Mouse (Mus musculus) forebrain, postnatal 0 days (tissue): ENCODE measurements around the gene Iqcc. TPM values are rescaled to one million over a fixed set of nuclear protein-coding genes. Genes with fewer than 3 reads are reported as not detected.

Experiments
- ATAC-seq: fragments of 200-750 bp; cut with Nextera tagmentation; 2 replicates; pipeline ENCODE4 v1.8.0; 2017; ENCODE audit warnings: mild to moderate bottlenecking, moderate library complexity
- DNase-seq: peaks from one replicate; pipeline ENCODE4 v3.0.0-alpha.2; 2015
- H3K27ac ChIP-seq: fragments of 300-500 bp; sonication (generic); 2 replicates; pipeline ENCODE4 v1.5.1; 2014; ENCODE audit warnings: low read depth, mild to moderate bottlenecking, antibody characterized with exemption, low read length, moderate library complexity, mixed read lengths
- H3K27me3 ChIP-seq: fragments of 300-500 bp; sonication (generic); 2 replicates; pipeline ENCODE4 v1.6.1; 2014; ENCODE audit warnings: mild to moderate bottlenecking, low read length, mixed read lengths; ENCODE audit not compliant: insufficient read depth
- H3K36me3 ChIP-seq: fragments of 300-500 bp; sonication (generic); 2 replicates; pipeline ENCODE4 v1.6.1; 2014; ENCODE audit warnings: mild to moderate bottlenecking, moderate library complexity; ENCODE audit not compliant: insufficient read depth
- H3K4me1 ChIP-seq: fragments of 300-500 bp; sonication (generic); 2 replicates; pipeline ENCODE4 v1.6.1; 2014; ENCODE audit warnings: antibody characterized with exemption; ENCODE audit not compliant: insufficient read depth
- H3K4me2 ChIP-seq: fragments of 300-500 bp; sonication (generic); 2 replicates; pipeline ENCODE4 v1.6.1; 2014; ENCODE audit warnings: low read depth, mild to moderate bottlenecking, moderate library complexity
- H3K4me3 ChIP-seq: fragments of 300-500 bp; sonication (generic); 2 replicates; pipeline ENCODE4 v1.5.1; 2014; ENCODE audit warnings: low read depth, low read length, mixed read lengths
- H3K9ac ChIP-seq: fragments of 300-500 bp; sonication (generic); 2 replicates; pipeline ENCODE4 v1.6.1; 2014; ENCODE audit warnings: mild to moderate bottlenecking
- H3K9me3 ChIP-seq: fragments of 300-500 bp; sonication (generic); 2 replicates; pipeline ENCODE4 v1.6.1; 2016; ENCODE audit warnings: low read length
- CTCF ChIP-seq: sonication (generic); IDR thresholded peaks from 2 replicates; pipeline ENCODE4 v1.5.1; 2016; ENCODE audit warnings: antibody characterized with exemption, control low read depth, low read depth
- WGBS: fragments of 180-500 bp; shearing (Covaris S2); extraction: QIAGEN DNeasy Blood & Tissue Kit; methylation state at CpG from one replicate; pipeline ENCODE4 v1.1.7; 2014; 5-methylcytosine and 5-hydroxymethylcytosine counted together
- polyA plus RNA-seq: library from polyadenylated mRNA; unstranded; fragments of >200 nt; fragmentation: Nextera tagmentation; extraction: Ambion mirVana; gene quantifications from 2 replicates; pipeline ENCODE4 v1.2.1, GENCODE M21; 2015
- total RNA-seq: library from RNA; depleted of rRNA; stranded (reverse); fragments of >200 nt; gene quantifications from 2 replicates; pipeline ENCODE4 v1.2.3, GENCODE M21; 2014

Gene Iqcc
- total and polyA plus RNA-seq, 2 experiments from 2014 or later, result 21.4 to 25.9 TPM

DNA sequence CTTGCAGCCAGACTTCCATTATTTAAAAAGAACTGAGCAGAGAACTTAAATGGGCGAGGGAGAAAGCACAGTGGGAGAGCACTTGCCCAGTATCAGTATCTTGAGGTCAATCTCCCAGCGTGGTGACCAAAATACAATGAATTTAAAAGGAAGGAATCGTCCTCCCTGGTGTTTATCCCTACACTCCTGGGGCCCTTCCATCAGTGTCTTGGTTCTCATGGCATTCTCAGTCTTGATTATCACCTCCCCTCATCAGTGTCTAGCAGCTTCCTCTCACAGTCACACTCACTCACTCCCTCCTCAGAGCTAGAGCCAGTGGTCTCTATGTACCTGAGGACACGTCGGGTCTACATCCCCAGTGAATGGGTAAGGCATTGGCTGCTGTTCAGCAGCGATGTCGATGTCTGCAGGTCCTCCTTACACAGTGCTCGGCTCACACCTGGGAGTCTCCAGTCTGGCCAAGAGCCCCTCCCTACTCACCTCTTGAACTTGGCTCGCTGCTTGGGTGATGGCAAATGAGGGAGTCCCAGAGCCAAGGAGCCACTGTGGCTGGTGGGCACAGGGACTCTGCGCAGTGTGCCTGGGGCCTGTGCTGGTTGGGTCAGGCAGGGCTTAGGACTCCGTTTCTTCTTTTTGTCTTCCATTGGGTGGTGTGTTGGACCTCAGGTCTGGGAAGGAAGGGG, 3.4 kb upstream of the Iqcc start:
- Histone ChIP-seq H3K4me1 (peaks cover 30% of the 10 kb centered on the region), H3K27me3 (no peaks in the 10 kb centered on the region), H3K9me3 (no peaks in the 10 kb centered on the region), H3K27ac (peak overlapping the region; percentile 98; the same call in 1 of the 2 replicates), H3K4me2 (peak overlapping the region; percentile 88), H3K36me3 (peaks cover 15% of the 10 kb centered on the region), H3K9ac (peak overlapping the region; percentile 93), H3K4me3 (peak overlapping the region; percentile 66; the same call in 1 of the 2 replicates)
- DNase-seq (no peak), ATAC-seq (no peak)
- no peak for TF ChIP-seq CTCF
- WGBS, result 72% methylated on average over 11 of the region's 11 CpGs

DNA sequence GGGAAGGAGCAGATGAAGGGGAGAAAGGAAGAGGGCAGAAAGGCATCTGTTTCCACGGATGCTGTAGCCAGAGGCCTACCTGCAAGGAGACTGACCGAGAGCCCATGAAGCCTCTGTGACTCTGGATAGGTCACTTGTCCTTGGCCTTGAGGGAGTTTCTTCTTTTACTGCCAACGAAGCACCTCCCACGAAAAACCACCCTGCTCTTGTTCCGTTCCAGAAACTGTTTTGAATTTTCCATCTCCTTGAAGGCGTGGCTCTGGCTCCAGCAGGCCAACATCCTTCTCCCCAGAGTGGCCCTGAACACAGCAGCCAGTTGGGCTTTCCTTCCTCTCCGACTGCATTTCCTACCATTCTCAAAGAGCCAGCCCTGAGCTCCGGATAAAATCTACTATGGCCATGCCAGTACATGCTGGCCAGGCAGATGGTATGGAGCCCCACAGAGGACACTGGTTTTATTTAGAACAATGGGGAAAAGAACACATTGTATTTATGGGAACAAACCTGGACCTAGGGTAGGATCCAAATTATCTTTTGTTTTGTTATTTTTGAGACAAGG, 2.5 kb upstream of the Iqcc start:
- no peak overlapping the region for H3K9ac ChIP-seq
- H3K9me3 ChIP-seq, result no peaks in the 10 kb centered on the region
- H3K4me2 ChIP-seq, result no peak overlapping the region
- DNase-seq, result no peak
- WGBS, result 88% methylated on average over 8 of the region's 8 CpGs
- H3K4me1 ChIP-seq, result peaks cover 30% of the 10 kb centered on the region
- peaks cover 13% of the 10 kb centered on the region; the same call in 1 of the 2 replicates for H3K36me3 ChIP-seq
- no peak for TF ChIP-seq CTCF
- H3K4me3 ChIP-seq, result no peak overlapping the region
- no peak overlapping the region for H3K27ac ChIP-seq
- no peak for ATAC-seq
- H3K27me3 ChIP-seq, result no peaks in the 10 kb centered on the region

DNA sequence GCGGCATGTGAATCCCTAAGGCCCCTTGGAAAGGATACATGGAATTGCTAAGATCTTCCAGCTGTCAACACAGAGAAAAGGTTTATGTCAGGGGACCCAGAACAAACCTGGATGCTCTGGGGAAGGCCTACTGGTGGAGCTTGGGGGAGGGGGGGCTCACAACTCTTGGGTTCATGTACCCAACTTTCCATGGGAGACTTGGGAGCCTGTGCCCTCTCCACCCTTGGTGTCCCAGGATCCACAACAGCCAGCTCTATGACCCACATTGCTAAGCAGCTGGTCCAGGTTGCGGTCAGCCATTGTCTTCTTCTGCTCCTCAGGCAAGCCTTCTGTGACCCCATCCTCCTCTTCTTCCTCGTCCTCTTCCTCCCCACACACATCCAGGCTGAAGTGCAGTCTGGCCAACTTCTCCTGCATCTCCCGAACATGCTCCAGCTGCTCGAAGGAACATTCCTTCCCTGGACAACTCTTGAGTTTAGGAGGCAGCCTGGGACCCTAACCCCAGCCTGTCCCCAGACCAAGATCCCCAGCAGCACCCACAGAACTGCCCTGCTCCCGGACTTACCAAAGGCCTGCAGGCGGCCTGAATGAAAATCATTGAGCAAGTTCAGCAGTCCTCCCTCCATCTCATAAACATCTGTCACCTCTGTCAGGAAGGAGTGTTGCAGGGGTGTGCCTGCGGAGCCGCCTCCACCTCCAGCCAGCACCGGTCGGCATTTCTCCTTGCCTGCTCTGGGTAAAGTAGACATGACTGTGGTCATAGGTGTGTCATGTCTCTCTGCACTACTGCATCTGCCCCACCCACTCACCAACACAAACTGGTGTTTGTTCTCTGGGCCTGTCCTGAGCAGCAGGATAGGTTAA, 1.8 kb upstream of the Iqcc start:
- no peak overlapping the region for H3K9ac ChIP-seq
- H3K27ac ChIP-seq, result no peak overlapping the region

DNA sequence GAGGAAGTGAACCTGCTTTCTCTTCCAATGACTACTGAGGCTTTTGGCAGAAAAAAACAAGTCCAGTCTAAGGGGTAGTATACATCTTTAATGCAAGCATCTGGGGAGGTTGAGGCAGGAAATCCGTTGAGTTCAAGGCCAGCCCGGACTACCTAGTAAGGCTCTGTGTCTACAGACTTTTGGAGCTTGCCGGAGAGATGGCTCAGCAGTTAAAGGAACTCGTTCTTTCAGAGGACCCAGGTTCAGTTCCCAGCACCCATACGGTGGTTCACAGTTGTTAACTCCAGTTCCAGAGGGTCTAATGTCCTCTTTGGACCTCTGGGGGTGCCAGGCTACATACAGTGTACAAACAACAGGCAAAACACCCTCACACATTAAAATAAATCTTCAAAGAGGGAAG, 868 bp downstream of the Iqcc start:
- WGBS, result 91% methylated on average over 5 of the region's 5 CpGs
- no peak for DNase-seq
- no peaks in the 10 kb centered on the region for H3K9me3 ChIP-seq

More for the DNA sequence above, 1.8 kb upstream of the Iqcc start:
- H3K27me3 ChIP-seq, result no peaks in the 10 kb centered on the region
- H3K4me2 ChIP-seq, result no peak overlapping the region
- no peak for TF ChIP-seq CTCF
- no peak for DNase-seq
- H3K4me1 ChIP-seq, result peaks cover 30% of the 10 kb centered on the region
- peaks cover 13% of the 10 kb centered on the region; the same call in 1 of the 2 replicates for H3K36me3 ChIP-seq
- no peak overlapping the region for H3K4me3 ChIP-seq
- H3K9me3 ChIP-seq, result no peaks in the 10 kb centered on the region
- 92% methylated on average over 11 of the region's 11 CpGs for WGBS
- ATAC-seq, result no peak

DNA sequence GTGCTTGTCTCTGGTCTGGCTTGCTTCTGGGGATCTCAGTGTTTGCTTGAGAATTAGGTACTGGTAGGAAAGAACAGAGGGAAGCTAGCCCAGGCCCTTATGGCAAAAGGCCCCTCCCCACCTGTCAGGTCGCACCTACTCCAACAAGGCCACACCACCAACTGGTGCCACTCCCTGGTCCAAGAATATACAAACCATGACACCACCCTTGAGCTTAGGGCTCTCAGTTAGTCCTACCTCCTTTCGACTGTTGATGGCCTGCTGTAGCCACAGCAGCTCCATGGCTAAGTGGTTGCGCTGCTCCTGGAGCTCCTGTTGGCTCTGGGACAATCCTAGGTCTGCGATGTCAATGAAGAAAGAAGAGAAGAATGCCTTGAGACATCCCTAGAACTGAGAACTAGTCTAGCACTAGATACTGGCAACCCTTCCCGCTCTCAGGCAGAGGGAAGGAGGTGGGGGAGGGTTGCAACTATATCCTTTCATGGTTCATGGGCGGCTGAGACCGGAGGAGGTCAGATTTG, 1.7 kb downstream of the Iqcc start:
- WGBS, result 96% methylated on average over 7 of the region's 7 CpGs
- TF ChIP-seq CTCF, result no peak
- peaks cover 13% of the 10 kb centered on the region; the same call in 1 of the 2 replicates for H3K36me3 ChIP-seq

More for the DNA sequence above, 868 bp downstream of the Iqcc start:
- ATAC-seq, result no peak
- H3K36me3 ChIP-seq, result peaks cover 13% of the 10 kb centered on the region; the same call in 1 of the 2 replicates
- H3K4me1 ChIP-seq, result peaks cover 22% of the 10 kb centered on the region
- peak overlapping the region; percentile 91; the same call in 1 of the 2 replicates for H3K9ac ChIP-seq
- H3K27ac ChIP-seq, result peak overlapping the region; percentile 95
- no peaks in the 10 kb centered on the region for H3K27me3 ChIP-seq
- H3K4me2 ChIP-seq, result peak overlapping the region; percentile 93
- H3K4me3 ChIP-seq, result peak overlapping the region; percentile 65
- no peak for TF ChIP-seq CTCF

DNA sequence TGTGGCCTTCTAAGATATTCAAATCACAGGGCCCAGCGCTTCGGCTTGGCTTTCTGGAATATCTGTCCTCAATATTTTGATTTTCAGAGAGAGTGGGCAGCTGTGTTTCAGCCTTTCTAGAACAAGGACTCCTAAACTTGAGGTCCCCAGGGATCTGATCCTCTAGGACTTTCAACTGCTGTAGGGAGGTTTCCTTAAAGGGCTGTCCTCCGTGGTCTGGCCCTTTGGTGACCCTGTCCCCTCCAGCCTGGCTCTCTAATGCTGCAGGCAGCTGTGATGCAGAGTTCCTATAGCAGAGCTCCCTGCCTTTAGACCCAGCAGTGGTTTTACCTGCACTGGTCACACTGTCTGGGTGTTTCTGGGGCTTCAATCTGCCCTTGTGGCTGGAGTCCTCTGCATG, 2.3 kb downstream of the Iqcc start:
- no peak for DNase-seq
- peaks cover 8% of the 10 kb centered on the region; the same call in 1 of the 2 replicates for H3K4me1 ChIP-seq
- H3K4me3 ChIP-seq, result no peak overlapping the region
- H3K4me2 ChIP-seq, result no peak overlapping the region
- H3K27me3 ChIP-seq, result no peaks in the 10 kb centered on the region
- H3K9me3 ChIP-seq, result no peaks in the 10 kb centered on the region
- no peak overlapping the region for H3K27ac ChIP-seq
- WGBS, result 92% methylated on average over 3 of the region's 3 CpGs
- TF ChIP-seq CTCF, result no peak
- H3K36me3 ChIP-seq, result peaks cover 13% of the 10 kb centered on the region; the same call in 1 of the 2 replicates
- H3K9ac ChIP-seq, result no peak overlapping the region
- no peak for ATAC-seq

More for the DNA sequence above, 1.7 kb downstream of the Iqcc start:
- H3K4me2 ChIP-seq, result no peak overlapping the region
- peaks cover 13% of the 10 kb centered on the region for H3K4me1 ChIP-seq
- H3K9me3 ChIP-seq, result no peaks in the 10 kb centered on the region
- no peak overlapping the region for H3K9ac ChIP-seq
- H3K27ac ChIP-seq, result no peak overlapping the region
- no peak for DNase-seq
- no peak overlapping the region for H3K4me3 ChIP-seq
- H3K27me3 ChIP-seq, result no peaks in the 10 kb centered on the region
- no peak for ATAC-seq
